Mouse (Mus musculus): ENCODE measurements around the gene Shoc2.

DNA sequence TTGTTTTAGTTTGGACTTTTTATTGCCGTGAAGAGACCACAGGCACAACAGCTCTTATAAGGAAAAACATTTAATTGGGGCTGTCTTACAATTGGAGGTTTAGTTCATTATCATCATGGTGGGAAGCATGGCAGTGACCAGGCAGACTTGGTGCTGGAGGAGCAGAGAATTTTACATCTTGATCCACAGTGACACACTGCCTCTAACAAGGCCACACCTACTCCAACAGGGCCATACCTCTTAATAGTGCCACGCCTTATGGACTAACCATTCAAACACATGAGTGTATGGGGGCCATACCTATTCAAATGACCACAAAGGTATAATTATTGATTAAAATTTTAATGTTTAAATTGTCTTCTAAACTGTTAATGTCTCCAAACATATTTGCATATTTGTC, 13.4 kb downstream of the Shoc2 start:
- TF ChIP-seq TAL1 (IDR thresholded peaks at IDR 0.05; ENCODE audit: low read length) = no peak
- TF ChIP-seq GATA1 (IDR thresholded peaks at IDR 0.05; ENCODE audit: low read length) = no peak

All from erythroblast, embryonic 14.5 days (primary cell).